Mouse (Mus musculus) c-Kit-negative CD71-positive TER-119-positive erythroid progenitor cells, embryonic 14.5 days (primary cell): Measurements from ENCODE around the gene Ddx5.
A peak's percentile ranks its signal among the peaks of the same experiment; 100 is the strongest.
"Not testable (repeated sequence)": the region's sequence is repeated elsewhere in the genome, so short reads cannot be mapped to it uniquely, and the experiment has no call there.

Experiments used
- DNase-seq: peaks from one replicate; pipeline ENCODE4 v3.0.0-alpha.2; 2013; ENCODE audit warnings: low read depth, low spot score

Ddx5 gene

DNA sequence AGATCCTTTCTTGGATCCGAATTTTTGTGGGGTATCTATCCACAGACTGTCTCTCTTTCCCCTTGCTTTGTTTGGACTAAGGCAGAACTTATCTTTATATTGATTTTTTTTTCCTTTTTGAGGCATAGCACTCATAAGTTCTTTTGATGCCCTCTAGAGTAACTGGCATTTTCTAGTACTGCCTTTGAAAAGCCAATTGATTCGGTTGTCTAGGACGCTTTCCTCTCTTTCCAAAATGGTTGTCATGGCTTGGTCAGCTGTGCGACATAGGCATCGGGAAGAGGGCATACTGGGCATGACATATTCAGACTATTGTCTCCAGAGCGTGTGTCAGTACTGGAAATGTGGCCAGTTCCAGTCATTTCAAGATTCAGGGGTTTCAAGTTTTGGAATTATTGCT is 664 bp upstream of the Ddx5 start:
- peak; percentile 29 for DNase-seq

DNA sequence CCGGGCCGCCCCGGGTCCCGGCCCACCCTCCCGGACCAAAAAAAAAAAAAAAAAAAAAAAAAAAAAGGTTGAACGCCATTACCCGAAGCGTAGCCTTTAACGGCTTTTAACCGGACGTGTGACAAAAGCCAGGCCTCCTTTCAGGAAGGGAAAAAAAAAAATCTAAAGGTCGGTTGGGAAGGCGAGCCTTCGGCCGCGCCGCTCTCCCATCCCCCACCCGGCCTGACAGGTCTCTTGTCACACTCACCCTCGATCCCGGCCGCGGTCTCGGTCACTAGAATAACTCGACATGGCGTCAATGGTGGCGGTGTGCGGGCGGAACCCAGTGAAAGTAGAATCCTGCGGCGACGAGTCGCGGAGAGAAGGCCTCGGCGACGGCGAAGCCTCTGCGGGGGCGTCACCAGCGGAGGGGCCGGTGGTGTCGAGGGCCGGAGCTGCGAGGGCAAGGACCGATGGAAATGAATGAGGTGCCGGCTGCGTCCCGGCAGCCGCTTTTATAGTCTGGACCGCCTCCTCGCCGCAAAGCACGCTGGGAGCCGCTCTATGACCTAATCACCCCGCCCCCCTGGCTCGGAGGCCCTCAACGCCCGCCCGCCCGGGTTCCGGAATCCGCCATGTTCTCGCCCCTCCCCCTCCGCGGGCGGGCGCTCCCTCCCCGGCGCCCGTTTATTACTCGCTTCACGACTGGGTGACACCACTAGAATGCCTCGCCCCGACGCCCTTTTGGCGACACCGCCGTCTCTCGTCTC is 785 bp downstream of the Ddx5 start:
- DNase-seq = peak; percentile 97

DNA sequence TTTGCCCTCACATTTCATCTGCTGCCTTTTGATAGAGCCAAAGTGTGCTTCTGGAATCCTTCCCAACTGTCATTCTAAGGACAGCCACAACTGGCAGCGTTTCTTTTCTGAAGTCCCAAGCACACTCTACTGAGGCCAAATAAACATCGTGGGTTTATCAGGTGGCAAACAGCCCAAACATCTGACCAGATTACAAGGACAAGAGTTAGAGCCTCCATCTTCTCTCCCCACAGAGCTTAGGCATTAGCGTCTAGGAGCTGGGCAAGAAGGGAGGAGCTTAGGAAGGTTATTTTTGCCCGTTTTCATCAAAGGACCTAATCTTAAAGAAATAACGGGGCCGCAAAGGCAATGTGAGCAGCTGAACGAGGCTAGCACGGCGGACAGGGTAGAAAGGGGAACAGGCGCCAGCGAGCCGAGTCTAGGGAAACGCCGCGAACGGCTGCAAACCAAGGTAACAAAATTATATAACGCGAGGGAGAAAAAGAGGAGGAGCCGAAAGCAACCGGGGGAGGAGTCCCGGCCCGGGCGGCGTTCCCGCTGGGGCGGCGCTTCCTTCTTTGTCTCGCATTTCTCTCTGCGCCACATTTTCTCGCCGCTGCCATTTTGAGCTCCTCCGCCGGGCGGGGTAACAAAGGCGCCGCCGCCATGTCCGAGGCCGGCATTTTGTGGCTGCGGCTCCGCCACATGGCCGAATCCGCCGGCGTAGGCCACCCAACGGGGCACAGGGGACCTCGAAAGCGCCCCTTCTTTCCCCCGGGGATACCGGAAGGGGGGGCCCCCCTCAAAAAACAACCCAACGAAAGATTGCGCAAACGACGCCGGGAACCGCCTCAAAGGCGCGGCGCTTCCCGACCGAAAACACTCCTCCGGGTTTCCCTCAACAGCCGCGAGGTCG is 1.6 kb downstream of the Ddx5 start:
- peak; percentile 84 for DNase-seq

DNA sequence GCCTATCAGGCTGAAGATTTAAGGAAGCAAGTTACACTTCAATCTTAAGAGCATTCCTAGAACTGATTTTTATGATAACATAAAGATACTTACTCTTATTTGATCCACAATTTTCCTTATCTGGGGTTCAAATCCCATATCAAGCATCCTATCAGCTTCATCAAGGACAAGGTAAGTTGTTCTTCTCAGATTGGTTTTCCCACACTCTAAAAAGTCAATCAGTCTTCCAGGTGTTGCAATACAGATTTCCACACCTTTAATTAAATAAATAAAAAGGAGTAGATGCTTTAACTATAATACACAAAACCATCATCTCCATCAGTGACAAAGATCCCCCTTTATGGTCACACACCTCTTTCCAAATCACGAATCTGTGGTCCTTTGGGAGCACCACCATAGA is 3.9 kb downstream of the Ddx5 start:
- DNase-seq = no peak

DNA sequence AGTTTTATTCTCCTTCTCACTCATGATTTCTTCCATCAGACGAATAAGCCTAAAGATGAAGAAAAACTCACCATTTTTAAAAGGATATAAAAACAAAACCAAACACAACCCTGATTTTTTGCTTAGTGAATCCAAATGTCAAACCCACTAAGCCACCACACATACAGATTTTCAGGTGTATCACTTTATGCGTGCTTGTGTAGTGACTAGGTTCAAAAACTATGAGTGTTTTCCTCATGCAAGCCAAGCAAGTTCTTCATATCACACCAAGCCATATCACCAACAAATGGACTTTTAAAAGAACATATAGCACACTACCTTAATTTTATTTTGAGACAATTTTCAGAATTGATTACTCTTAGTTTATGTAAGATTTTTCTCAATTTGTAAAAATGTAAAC is 4.5 kb downstream of the Ddx5 start:
- DNase-seq = no peak

DNA sequence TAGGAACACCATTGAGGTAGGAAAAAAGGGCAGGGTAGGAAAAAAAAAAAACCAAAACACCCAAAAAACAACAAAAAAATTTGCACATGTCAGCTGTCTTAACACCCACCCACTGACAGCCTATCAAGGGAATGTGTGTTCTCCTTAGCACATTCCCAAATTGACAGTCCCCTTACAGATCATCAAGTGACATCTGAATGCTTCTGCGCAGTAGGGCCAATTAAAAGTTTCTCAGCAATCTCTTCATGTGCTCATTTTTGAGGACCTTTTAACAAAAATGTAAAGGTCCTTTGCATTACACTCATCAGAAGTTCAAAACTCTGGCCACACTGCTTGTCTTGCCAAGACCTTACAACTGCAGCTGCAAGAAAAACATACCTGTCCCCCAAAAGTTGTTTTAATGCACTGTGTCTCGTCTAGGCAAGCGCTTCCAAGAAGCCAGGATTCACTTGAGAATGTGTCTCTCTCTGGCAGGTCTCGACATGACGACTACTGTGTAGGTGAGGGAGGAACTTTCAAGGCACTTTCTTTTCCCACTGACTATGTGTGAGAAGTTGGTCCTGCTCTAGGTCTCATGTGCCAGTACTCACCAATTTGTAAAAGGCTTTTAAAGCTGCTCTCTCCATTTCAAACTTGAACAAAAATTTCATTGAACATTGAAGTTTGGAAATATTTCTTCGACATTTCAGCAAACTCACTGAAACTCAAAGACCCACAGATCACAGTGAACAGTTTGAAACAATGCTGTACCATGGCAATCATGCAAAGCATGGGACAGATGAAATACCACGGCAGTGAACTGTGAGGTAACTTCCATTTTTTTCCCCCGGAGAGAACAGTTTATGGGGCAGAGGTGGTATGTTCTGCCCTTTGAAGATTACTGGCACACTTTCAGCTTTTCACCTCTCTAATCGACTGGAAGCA is 5.9 kb downstream of the Ddx5 start:
- DNase-seq = no peak

DNA sequence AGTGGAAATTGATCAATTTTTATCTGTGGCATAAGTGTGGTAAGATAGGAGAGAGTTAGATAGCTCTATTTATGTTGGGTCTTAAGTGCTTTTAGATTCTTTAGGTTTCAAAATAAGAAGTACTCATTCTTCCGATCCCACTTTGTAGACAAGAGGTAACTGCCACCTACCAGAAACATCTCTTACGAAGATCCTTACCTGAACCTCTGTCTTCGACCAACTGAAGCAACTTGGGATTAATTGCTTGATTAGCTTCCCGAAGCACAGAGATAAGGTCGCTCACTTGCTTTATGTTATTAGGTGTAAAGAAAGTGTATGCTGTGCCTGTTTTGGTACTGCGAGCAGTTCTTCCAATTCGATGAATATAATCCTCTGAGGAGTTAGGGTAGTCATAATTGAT is 6.7 kb downstream of the Ddx5 start:
- not testable (repeated sequence) for DNase-seq

DNA sequence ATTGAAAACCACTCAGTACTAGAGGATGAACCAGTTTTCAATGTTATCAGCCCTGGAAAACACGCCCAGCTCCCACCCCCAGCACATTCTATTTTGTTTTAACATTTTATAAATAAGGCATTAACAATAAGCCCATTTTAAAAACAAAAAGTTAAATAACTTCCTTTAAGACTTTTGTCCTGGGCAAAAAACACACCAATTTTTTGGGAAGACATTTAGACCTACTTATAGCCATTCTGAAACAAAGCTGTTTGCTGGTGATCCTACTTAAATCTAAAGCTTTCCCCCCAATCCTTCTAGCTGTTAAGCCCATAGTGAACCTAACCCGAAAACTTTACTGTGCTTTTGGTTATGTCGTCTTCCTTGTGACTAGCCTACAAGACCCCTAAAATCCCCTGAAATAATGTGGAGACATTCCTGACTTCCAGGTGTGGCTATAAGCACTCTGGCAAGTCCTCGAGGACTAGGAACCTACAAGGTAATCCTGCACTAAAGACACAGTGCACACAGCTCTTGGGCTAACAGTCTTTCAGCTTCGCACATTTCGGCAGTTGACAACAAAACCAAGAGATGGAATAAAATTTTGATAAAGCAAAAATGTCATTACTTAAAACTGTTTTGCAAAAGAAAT is 8.3 kb downstream of the Ddx5 start:
- DNase-seq = no peak

DNA sequence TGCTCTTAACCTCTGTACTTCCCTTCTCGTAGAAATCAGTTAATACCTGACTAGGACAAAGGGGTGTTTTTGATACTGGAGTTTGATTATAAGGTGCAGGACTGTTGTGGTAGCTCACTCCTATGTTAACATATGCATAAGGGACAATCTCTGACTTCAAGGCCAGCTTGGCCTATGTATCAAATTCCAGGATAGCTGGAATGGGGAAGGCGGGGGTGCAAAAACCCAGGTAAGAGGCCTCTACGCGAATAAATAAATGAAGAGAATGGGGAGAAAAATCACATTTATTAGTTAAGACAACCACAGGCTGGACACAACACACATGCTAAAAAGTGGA is 8.9 kb downstream of the Ddx5 start:
- no peak for DNase-seq

DNA sequence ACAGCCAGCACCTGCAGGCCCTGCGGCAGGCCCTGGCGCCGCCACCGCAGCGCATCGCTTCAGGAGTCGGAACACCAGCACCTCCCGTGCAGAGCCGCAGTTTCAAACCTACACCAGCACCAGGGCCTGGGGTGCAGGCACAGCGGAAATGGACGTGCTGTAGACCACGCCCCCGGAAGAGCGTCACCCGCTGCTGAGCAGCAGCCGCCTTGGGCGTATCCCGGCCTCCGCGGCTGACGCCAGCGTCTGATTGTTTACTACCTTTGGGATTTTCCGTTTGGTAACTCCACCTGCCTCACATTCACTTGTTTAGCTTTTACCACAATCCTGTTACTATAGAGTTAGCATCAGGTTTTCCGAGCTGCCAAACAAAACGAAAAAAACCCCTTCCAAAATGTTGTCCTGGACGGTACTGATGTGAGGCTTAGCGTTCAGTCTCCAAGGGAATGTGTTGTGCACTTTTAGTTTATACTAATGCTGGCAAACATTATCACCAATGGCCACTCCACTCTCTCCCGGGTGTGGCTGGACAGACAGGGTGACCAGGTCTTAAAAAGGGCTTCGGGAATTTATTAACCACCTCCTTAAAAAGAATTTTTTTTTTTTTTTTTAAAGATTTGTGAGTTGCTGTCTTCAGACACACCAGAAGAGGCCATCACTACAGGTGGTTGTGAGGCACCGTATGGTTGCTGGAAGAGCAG is 9.4 kb downstream of the Ddx5 start, which contains the start of gene Polg2:
Polg2 (minus strand) TSS at position 150 of the 701 bp plus-strand sequence.
- peak; percentile 86 for DNase-seq

DNA sequence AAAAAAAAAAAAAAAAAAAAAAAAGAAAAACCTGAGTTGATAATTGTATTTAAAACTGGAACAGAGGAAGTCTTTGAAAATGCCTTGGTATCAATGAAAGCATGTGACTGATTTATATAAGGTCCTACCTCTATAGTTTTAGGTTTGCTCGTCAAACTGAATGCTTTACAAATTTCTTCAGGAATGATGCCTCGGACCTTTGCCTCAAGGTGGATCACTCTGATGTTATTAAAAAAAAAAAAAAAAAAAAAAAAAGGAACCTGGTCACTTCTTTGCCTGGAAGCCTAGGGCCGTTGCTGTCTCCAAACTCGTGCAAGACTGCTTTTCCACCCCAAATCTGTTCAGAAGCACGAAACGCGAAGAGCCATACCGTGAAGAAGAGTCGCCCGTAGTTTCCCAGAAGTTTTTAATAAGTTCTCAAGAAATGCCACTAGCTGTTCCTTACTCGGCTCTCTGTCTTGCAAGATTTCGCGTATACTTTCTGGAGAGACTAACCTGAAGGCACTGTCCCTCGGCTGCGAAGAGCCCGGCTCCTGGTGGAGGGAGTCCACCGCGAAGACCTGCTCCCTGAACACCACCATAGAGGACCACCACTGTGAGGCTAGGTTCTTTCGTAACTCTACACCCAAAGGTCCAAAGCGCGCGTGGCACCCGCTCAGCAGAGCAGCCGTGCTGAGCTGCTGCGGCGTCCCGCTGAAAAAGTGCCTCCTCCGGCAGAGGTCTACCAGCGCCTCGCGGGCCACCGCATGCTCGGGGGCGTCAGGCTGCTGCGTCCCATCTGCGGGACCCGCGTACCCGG is 10.2 kb downstream of the Ddx5 start:
- no peak for DNase-seq

DNA sequence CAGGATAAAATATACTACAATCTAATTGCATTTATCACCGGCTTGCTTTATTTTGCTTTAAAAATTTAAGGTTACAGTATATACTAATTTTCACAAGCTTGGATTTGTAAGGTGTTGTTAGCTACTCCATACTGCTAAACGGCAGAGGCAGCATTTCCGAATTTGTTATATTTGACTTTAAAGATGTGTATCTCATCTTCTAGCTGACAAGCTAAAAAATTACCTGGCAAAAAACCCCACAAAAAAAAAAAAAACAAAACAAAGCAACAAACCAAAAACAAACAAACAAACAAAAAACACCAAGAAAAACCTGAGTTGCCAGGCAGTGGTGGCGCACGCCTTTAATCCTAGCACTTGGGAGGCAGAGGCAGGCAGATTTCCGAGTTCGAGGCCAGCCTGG is 10.9 kb downstream of the Ddx5 start:
- DNase-seq = no peak

DNA sequence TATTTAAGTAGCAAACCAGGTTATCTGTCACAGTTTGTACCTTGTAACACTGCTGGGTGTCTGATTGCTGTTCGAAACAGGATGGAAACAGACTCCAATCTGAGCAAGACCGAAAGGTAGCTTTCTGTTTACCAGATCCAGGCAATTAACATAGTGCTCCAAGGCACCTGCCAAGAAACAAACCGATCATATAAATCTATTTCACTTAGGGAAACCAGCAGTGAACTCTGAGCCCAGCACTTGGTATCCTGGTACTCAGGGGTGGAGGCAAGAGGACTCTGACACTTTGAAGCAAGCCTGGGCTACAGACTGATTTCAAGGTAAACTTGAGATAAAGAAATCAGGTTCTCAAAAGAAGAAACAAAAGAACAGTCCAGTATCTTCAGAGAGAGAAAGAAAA is 11.6 kb downstream of the Ddx5 start:
- no peak for DNase-seq

DNA sequence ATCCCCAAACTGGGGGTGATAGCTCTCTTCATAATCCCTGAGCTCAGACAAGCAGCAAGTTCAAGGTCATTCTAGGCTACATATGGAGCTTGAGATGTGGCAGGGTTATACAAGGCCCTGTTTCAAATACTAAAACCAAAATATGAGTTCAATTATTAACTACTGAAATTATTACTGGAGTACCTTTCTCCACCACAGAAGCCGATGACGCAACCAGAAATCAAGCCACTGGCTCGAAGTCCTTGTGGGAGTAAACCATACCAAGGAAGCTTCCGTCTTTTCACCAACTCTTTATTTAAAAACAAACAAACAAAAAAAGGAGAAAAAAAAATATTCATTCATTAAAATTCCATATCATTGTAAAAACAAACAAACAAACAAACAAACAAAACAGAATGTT is 12.0 kb downstream of the Ddx5 start:
- no peak for DNase-seq

DNA sequence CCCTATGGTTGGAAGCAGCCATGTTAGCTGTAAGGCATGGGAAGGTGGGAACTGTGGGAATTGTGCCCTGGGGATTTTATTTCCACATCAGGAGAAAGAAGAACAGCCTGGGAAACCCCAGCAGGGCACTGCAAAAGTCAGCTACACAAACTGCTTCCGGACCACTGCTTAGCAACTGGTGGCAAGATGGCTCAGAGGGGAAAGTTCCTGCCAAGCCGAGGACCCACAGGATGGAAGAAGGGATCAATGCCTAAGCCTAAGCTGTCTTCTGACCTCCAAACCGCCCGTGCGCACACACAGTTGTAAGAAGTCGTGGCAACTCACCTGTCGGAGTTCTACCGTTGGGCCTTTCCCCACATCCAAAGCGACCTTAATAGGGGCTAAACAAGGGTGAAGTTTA is 15.9 kb downstream of the Ddx5 start:
- no peak for DNase-seq

DNA sequence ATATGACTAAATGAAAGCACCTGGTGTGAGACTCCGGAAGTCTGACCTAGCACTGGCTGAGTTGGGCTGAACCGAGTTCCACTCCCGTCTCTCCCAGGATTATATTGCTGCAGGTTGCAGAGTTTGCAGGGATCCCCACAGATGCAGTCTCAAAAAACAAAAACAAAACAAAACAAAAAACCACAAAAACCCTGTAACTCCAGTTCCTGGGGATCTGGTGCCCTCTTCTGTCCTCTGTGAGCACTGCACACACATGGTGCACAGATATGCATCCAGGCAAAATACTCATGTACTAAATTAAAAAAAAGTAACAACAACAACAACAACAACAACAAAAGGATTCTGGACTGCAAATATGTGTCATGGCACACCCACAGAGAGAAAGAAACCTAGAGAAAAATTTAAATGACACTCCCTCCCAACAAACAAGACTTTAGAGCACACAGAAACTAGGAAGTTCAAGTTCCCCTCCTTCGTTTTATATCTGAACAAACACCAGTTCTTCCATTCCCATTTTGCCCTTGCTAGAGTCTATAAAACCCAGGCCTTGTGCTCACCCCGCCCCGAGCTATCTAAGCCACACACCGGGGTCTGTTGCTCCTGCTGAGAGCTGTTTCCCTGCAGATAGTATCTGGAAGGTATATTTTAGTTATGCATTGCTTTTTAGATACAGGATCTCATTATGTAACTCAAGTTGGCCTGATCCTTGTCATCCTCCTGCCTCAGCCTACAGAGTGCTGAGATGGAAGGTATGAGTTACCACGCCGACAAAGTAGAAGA is 18.6 kb downstream of the Ddx5 start:
- DNase-seq = no peak

DNA sequence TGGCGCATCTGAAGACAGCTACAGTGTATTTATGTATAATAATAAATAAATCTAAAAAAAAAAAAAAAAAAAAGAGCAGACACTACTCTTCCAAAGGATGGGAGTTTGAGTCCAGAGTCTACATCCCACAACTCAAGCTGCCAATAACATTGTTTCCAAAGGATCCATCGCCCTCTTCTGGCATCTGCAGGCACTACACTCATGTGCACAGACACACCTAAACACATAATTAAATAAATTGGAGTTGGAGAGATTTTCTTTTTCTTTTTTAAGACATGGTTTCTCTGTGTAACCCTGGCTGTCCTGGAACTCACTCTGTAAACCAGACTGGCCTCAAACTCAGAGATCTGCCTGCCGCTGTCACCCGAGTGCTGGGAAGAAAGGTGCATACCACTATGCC is 21.5 kb downstream of the Ddx5 start:
- DNase-seq = no peak

DNA sequence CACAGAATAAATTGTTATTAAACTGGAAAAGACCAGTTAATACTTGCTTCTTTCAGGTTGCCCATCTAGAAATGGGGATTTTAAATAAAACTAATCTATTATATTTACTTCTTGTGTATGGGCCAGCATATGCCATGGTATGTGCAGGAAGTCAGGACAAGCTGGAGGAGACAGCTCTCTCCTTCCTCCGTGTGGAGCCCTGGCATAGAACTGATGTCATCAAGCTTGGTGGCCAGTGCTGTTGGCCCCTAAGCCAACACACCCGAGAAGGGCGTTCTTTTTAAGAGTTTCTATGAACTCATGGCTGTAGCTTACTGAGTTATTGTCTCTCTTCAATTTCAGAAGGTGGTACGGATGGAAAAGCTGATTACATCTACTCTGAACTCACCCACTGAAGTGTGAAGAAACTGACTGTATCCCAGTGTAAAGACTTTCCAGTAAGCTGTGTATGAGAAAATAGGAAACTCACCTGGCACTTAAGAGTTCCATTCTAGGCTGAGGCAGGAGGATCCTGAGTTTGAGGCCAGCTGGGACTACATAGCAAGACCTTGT is 22.3 kb downstream of the Ddx5 start:
- DNase-seq = no peak

DNA sequence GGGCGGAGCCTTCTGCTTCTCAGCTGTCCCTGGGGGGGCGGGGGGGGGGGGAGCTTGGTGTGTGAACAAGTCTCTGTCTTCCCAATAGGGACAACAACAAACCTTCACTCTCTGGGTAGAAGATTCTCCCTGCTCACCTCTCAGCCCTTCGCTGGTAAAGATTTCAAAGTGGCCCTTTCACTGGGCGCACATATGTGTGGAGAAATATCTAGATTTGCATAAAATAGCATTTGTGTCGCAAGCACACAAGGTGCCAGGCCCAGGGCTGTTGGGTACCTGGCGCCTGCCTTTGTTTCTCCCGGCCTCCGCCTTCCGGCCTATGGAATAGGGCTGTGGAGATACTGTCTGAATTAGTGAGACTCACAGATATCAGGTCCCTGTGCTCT is 26.2 kb downstream of the Ddx5 start:
- no peak for DNase-seq
